Mouse (Mus musculus) heart, postnatal 25 days (tissue): ENCODE results near the gene Upb1. TPM values are rescaled to one million over a fixed set of nuclear protein-coding genes. Genes with fewer than 3 reads are reported as not detected.

Experiments used
- DNase-seq: peaks from one replicate; pipeline ENCODE4 v3.0.0; 2022; ENCODE audit warnings: low spot score
- intact Hi-C: fragments of 180-260 bp; cut with DNase I; formaldehyde crosslinking; loops from one replicate; pipeline ENCODE4 v1.15.1; 2025
- total RNA-seq, 2 experiments: library from RNA; stranded (reverse); gene quantifications; 2 replicates each; pipeline ENCODE4 v1.2.3; 2021

The Upb1 gene
- total RNA-seq, 2 experiments from 2014 or later: 0.22 to 0.70 TPM

GRCm38 (mm10) chr10:75417363-75418042, 16.6 kb downstream of the Upb1 start:
- DNase-seq: no peak
- intact Hi-C loops: no loop called here

- intact Hi-C loops: no loop called here
- DNase-seq: no peak
Observed at GRCm38 (mm10) chr10:75418747-75419146, 17.8 kb downstream of the Upb1 start.

- intact Hi-C loops: no loop called here
Observed at GRCm38 (mm10) chr10:75424498-75424901, 23.6 kb downstream of the Upb1 start.

DNA sequence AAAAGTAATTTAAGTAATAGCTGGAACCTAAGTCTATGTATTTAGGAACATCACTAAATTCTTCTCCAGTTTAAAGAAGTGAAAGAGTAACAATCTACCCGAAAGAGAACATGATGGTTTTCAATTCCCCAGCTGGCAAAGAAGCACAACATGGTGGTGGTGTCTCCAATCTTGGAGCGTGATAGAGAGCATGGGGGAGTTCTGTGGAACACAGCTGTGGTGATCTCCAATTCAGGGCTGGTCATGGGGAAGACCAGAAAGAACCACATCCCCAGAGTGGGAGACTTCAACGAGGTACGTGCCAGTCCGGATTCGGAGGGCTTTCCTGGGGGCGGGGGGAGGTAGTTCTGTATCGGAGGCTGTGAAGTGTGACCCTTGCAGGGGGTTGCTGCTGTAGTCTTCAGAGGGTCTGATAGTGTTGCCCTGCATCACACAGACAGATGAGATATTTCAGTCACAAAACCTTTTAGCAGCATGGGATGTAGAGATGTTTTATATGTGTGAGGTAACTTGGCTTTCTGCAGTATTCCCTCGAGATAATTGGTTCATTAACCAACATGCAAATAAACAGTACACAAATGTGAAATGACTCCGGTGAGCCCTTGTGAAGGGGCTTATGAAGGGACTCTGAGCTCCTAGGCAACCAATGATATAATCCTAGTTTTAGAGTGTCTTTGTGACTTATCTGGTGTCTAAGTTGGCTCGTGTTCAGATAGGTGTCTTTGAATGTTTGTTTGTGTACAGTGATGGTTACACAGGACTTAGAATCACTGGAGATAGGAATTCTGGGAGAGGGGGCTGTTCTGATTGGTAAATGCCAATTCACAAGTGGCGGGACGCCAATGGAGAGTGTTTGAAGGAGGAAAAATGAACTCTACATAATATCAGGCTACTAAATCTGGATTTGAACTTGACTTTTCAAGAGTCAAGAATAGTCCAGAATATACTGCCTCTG, 27.4 kb downstream of the Upb1 start:
- intact Hi-C loops: no loop called here
- no peak for DNase-seq

More at GRCm38 (mm10) chr10:75424498-75424901, 23.6 kb downstream of the Upb1 start:
- DNase-seq: no peak

DNA sequence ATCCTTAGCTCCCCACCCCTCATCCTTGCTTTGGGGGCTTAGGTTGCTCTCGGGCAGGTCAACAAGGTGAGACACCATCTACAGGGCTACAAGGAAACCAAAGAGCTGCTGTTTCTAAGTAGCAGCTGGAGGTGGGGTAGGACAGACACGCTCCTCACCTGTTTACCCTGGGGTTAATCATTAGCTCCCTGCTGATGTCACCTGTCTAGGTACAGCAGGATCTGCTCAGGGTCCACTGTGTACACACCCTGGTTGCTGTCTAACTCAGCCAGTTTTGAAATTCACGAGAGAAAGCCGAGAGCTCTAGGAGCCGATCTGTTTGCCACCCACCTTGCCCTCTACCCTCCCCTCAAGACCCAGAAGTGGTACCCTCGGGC, 28.1 kb downstream of the Upb1 start:
- DNase-seq: no peak
- intact Hi-C loops: no loop called here

DNA sequence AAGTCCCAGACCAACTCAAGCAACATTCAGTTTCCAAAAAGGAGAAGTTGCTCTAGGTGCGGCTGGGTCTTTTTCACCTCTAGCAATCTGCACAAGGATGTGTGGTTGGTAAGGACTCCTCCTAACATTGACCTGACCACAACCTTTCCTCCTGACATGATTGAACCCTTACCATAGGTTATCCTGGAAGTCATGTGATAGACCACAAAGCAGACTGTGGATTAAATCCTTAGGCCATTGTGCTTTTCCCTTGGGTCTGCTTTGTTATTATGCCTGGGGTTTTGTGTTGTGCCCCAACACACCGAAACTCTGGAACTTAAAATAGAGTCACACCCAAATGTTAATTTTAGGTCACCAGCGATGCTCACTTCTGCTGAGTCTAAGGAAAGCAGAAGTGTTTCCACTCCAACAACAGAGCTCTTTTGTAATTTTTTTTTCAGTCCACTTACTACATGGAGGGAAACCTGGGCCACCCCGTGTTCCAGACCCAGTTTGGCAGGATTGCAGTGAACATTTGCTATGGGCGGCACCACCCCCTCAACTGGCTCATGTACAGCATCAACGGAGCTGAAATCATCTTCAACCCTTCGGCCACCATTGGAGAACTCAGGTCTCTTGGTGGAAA, 28.7 kb downstream of the Upb1 start:
- intact Hi-C loops: no loop called here
- DNase-seq: no peak

- DNase-seq: no peak
- intact Hi-C loops: no loop called here
Observed at GRCm38 (mm10) chr10:75430147-75430537, 29.2 kb downstream of the Upb1 start.

GRCm38 (mm10) chr10:75430633-75431032, 29.7 kb downstream of the Upb1 start:
- DNase-seq: no peak
- intact Hi-C loops: no loop called here

DNA sequence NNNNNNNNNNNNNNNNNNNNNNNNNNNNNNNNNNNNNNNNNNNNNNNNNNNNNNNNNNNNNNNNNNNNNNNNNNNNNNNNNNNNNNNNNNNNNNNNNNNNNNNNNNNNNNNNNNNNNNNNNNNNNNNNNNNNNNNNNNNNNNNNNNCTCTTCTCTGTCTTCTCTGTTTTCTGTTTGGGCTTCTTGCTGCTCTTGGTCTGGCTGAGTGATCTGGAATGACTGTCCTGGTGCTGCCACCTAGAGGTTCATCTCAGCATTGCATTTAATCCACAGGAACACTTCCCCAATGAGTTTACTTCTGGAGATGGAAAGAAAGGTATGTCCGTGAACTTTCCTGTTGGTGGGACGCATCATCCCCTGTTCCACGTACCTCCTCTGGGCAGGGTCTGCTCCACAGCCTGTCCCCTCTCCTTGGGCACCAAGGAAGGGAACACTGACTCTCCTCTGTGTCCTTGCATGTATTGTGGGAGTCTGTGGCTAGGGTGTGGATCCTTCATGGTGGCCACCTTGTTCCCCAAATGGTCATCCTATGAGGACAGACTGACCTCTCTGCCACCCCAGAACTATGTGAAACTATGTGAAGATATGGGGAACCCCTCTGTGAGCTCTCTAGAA, 35.8 kb downstream of the Upb1 start:
- DNase-seq: peak; percentile 40
- intact Hi-C loops: loop anchor here (1.0 to 5.0 kb wide), 4 partner anchors 44 to 181 kb away; partner anchors contain the start of gene Adora2a

- intact Hi-C loops: loop anchor here (2.0 to 5.0 kb wide), 3 partner anchors 45 to 160 kb away; partner anchors contain the start of gene Adora2a
Observed at GRCm38 (mm10) chr10:75437284-75437683, 36.4 kb downstream of the Upb1 start.

DNA sequence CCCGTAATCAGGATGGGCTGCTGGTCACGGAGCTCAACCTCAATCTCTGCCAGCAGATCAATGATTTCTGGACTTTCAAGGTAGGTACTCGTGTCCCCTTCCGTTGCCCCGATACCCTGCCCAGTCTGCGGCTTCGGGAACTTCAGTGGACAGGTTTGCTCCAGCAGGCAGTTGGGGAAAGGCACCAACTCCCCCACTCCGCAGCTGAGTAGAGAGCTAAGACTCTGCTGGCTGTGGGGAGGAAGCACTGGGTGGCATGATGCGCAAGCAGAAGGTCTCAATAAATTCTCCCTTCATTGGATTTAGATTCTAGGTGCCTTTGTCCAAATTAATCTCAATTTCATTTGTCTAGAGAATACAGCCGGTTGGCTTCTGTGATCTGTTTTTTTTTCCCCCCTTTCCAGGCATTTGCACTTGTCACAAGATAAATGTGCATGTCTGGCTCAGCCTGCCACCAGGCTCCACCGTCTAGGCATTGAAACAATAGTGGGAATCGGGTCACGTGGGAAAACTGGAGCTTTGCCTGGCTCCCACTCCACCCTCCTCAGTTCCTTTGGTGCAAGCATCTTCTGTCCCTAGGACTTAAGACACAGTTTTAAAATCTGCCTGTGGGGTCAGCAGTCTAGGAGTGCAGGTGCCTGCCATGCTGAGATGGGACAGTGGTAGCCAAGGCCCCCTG, 37.4 kb downstream of the Upb1 start:
- peak; percentile 41 for DNase-seq
- intact Hi-C loops: loop anchor here (5.0 kb wide), 1 partner anchor 46 kb away; no protein-coding TSS in a partner anchor

More at GRCm38 (mm10) chr10:75437284-75437683, 36.4 kb downstream of the Upb1 start:
- no peak for DNase-seq

DNA sequence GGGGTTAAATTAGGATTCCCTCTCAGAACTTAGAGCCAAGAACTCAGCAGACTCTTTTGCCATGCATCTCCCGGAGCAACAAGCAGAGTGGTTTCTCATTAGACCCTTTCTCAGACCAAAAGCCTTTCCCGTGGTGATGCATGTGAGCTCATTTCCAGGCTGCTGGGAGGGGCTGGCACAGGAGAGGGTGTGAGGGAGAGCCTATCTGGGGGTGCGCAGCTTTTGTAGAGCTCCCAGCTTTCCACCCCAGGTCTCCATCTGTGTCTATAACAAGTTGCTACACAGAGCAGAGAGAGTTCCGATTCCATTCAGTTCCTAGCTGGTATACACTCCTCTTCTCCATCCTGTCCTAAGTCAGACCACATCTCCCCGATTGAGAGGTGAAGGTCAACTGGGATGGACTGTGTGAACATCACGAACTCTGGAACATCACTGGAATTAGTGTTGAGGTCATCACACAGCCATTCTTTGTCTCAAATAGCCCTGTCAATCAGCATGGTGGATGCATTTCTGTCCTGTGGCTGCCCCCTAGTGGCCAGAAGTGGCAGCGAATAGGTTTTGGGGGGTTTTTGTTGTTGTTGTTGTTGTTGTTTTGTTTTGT, 38.4 kb downstream of the Upb1 start:
- intact Hi-C loops: loop anchor here (1.0 to 5.0 kb wide), 2 partner anchors 47 to 257 kb away; no protein-coding TSS in a partner anchor
- DNase-seq: no peak

- DNase-seq: no peak
- intact Hi-C loops: no loop called here
Observed at GRCm38 (mm10) chr10:75440756-75441155, 39.8 kb downstream of the Upb1 start.

- DNase-seq: no peak
- intact Hi-C loops: no loop called here
Observed at GRCm38 (mm10) chr10:75441800-75442199, 40.9 kb downstream of the Upb1 start.

DNA sequence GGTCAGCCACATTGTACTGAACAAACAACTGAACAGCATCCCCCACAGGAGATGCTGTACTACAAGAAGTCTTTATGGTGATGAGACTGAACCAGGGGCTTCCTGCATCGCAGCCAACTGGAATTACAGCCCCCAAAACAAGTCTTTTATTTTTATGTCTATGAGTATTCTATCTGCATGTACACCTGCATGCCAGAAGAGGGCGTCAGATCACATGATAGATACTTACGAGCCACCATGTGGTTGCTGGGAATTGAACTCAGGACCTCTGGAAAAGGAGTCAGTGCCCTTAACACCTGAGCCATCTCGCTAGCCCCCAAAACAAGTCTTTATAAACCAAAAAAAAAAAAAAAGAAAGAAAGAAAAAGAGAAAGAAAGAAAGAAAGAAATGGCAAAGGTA, 42.1 kb downstream of the Upb1 start:
- no peak for DNase-seq
- intact Hi-C loops: no loop called here

- no peak for DNase-seq
- intact Hi-C loops: loop anchor here (2.0 kb wide), 1 partner anchor 43 kb away; no protein-coding TSS in a partner anchor
Observed at GRCm38 (mm10) chr10:75444111-75444826, 43.4 kb downstream of the Upb1 start.

- DNase-seq: no peak
- intact Hi-C loops: loop anchor here (2.0 kb wide), 1 partner anchor 42 kb away; no protein-coding TSS in a partner anchor
Observed at GRCm38 (mm10) chr10:75445030-75445429, 44.1 kb downstream of the Upb1 start.

DNA sequence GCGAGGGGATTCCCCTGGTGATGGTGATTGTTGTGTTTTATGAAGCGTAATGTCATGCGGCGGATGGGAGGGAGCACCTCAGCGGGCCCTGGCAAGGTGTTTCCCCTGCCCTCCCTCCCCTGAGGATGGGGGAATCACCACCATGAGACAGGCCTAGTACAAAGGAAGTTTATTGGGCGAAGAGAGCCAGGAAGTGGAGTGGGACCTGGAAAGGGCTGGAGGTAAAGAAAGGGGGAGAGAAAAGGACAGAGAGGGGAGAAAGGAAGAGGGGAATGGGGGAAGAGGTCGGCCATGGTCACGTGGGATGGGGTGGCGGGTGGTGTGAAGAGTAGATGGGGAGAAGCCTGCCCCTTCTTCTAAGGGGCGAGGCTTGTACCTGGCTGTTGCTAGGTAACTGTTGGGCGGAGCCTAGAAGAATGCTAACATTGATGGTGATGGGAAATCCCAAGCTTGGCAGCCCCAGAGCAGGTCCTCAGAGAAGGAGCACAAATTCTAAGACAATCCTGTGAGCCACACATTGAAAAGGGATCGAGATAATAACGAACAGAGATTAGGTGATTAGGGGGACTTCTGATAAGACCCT, 45.7 kb downstream of the Upb1 start:
- DNase-seq: no peak
- intact Hi-C loops: no loop called here
